Mouse (Mus musculus): ENCODE results near the gene Lrrc7. TPM values are rescaled to one million over a fixed set of nuclear protein-coding genes. Genes with fewer than 3 reads are reported as not detected.
"Not testable (repeated sequence)": the region's sequence is repeated elsewhere in the genome, so short reads cannot be mapped to it uniquely, and the experiment has no call there.

Lrrc7 gene
- polyA plus RNA-seq, 1 experiment = 2.3 TPM

GRCm38 (mm10) chr3:158155515-158156286 is 406.3 kb downstream of the Lrrc7 start:
- Histone ChIP-seq H3K27ac (ENCODE audit: insufficient read depth, low read length) (no peak overlapping the region), H3K4me1 (ENCODE audit: control insufficient read depth, insufficient read depth, low read length) (no peaks in the 10 kb centered on the region; the same call in 1 of the 2 replicates), H3K4me3 (ENCODE audit: insufficient read depth, low read length) (no peak overlapping the region)
- TF ChIP-seq CTCF (IDR thresholded peaks at IDR 0.05; ENCODE audit: borderline replicate concordance, insufficient read depth, low read length) = no peak
- no peak for TF ChIP-seq POLR2A (IDR thresholded peaks at IDR 0.05; ENCODE audit: low read depth, low read length)

DNA sequence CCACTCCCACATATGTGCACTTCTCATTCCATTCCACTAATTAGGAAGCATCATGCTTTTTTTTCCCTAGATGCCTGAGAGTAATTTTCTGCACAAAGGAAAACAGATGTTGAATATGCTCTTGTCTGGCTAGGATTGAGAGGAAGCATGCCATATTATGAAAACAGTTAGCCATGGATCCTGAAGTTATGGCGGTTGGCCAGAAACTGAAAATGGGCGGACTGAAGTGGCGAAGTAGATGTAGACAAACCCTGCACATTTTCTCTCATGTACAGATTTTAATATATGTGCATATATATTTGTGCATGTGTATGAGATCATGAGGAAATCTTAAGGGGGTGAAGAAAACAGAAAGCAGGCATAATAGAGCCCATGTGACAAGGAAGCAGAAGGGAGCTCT is 407.9 kb downstream of the Lrrc7 start:
- no peaks in the 10 kb centered on the region; the same call in 1 of the 2 replicates for H3K4me1 ChIP-seq (ENCODE audit: control insufficient read depth, insufficient read depth, low read length)
- H3K4me3 ChIP-seq (ENCODE audit: insufficient read depth, low read length) = no peak overlapping the region
- no peak overlapping the region for H3K27ac ChIP-seq (ENCODE audit: insufficient read depth, low read length)
- TF ChIP-seq POLR2A (IDR thresholded peaks at IDR 0.05; ENCODE audit: low read depth, low read length) (no peak), CTCF (IDR thresholded peaks at IDR 0.05; ENCODE audit: borderline replicate concordance, insufficient read depth, low read length) (no peak)

DNA sequence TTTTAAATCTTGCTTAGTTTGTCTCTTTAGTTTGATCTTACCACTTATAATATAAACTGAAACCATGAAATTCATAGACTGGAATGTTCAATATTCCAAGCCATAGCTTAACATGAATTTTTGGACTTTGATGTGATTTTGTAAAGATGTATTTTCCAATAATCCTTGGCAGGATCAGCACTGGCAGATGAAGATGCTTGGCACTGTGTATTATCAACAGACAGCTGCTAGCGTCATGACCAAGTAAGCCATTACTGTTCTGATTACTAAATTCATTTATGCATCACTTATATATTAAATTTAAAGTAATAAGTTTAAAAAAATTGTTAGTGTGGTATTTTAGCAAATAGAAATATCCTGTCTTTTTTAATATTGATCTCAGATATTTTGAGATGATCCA is 413.0 kb downstream of the Lrrc7 start:
- Histone ChIP-seq H3K4me1 (ENCODE audit: control insufficient read depth, insufficient read depth, low read length) (no peaks in the 10 kb centered on the region), H3K27ac (ENCODE audit: insufficient read depth, low read length) (no peak overlapping the region), H3K4me3 (ENCODE audit: insufficient read depth, low read length) (no peak overlapping the region)
- TF ChIP-seq POLR2A (IDR thresholded peaks at IDR 0.05; ENCODE audit: low read depth, low read length) = no peak
- no peak for TF ChIP-seq CTCF (IDR thresholded peaks at IDR 0.05; ENCODE audit: borderline replicate concordance, insufficient read depth, low read length)

GRCm38 (mm10) chr3:158140629-158141028 is 421.4 kb downstream of the Lrrc7 start:
- H3K27ac ChIP-seq (ENCODE audit: insufficient read depth, low read length) = no peak overlapping the region
- H3K4me1 ChIP-seq (ENCODE audit: control insufficient read depth, insufficient read depth, low read length) = no peaks in the 10 kb centered on the region
- no peak for TF ChIP-seq CTCF (IDR thresholded peaks at IDR 0.05; ENCODE audit: borderline replicate concordance, insufficient read depth, low read length)
- TF ChIP-seq POLR2A (IDR thresholded peaks at IDR 0.05; ENCODE audit: low read depth, low read length) = no peak
- H3K4me3 ChIP-seq (ENCODE audit: insufficient read depth, low read length) = no peak overlapping the region

GRCm38 (mm10) chr3:158137796-158138195 is 424.2 kb downstream of the Lrrc7 start:
- no peak overlapping the region for H3K4me3 ChIP-seq (ENCODE audit: insufficient read depth, low read length)
- TF ChIP-seq POLR2A (IDR thresholded peaks at IDR 0.05; ENCODE audit: low read depth, low read length) (no peak), CTCF (IDR thresholded peaks at IDR 0.05; ENCODE audit: borderline replicate concordance, insufficient read depth, low read length) (no peak)
- H3K4me1 ChIP-seq (ENCODE audit: control insufficient read depth, insufficient read depth, low read length) = no peaks in the 10 kb centered on the region
- H3K27ac ChIP-seq (ENCODE audit: insufficient read depth, low read length) = no peak overlapping the region

DNA sequence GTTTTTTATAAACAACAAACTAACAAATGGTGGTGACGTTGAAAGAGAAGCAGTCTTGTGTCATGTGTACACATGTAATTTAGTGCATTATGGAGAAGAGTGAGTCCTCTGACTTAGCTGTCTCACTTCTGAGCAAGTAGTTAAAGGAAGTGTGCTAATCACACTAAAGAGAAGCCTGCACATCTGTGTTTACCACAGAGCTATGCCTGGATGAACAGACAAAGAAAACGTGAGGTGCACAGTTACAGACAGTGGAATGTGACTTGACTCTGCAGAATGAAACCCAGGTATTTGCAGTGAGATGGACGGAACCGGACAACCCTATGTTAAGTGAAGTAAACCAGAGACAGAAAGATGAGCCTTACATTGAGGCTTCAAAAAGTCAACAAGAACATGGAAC is 430.3 kb downstream of the Lrrc7 start:
- no peak for TF ChIP-seq POLR2A (IDR thresholded peaks at IDR 0.05; ENCODE audit: low read depth, low read length)
- Histone ChIP-seq H3K27ac (ENCODE audit: insufficient read depth, low read length) (no peak overlapping the region), H3K4me3 (ENCODE audit: insufficient read depth, low read length) (no peak overlapping the region)

DNA sequence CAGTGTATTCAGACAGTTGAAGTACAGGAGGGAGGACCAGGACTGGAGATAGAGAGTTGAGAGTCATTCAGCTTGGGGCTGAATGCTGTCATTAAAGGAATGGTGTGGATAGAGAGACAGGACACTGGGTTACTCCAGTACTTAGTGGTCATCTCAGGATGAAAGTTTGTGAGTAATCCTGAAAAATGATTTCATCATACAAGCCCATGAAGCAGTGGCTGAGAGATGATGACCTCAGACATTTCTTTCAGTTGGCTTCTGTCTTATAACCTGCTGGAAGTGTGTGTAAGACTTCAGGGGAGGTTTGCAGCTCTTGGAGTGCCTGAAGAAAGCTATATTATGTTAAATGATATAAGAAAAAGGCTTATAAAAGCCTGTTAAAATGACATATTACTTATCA is 430.8 kb downstream of the Lrrc7 start:
- TF ChIP-seq POLR2A (IDR thresholded peaks at IDR 0.05; ENCODE audit: low read depth, low read length) (no peak), CTCF (IDR thresholded peaks at IDR 0.05; ENCODE audit: borderline replicate concordance, insufficient read depth, low read length) (no peak)

More for the DNA sequence above, 430.3 kb downstream of the Lrrc7 start:
- no peaks in the 10 kb centered on the region for H3K4me1 ChIP-seq (ENCODE audit: control insufficient read depth, insufficient read depth, low read length)

DNA sequence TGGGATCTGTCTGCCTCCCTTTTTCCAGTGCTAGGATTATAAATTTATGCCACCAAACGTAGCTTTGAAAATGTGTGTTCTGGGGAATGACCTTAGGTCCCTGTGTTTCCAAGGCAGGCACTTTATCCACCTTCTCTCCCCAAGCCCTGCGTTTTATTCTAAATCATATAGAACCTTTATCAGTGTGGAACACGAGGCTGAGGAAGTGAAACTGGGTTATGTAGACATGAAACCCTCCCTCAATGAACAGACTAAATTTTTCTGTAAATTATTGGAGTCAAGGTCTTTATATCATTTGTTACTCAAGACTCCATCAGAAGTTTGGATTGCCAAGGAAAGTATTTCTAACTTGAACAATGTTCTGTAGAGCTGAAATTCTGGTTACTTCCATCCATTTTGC is 439.1 kb downstream of the Lrrc7 start:
- Histone ChIP-seq H3K4me1 (ENCODE audit: control insufficient read depth, insufficient read depth, low read length) (no peaks in the 10 kb centered on the region), H3K4me3 (ENCODE audit: insufficient read depth, low read length) (no peak overlapping the region), H3K27ac (ENCODE audit: insufficient read depth, low read length) (no peak overlapping the region)
- no peak for TF ChIP-seq POLR2A (IDR thresholded peaks at IDR 0.05; ENCODE audit: low read depth, low read length)
- no peak for TF ChIP-seq CTCF (IDR thresholded peaks at IDR 0.05; ENCODE audit: borderline replicate concordance, insufficient read depth, low read length)

More for the DNA sequence above, 430.8 kb downstream of the Lrrc7 start:
- H3K4me3 ChIP-seq (ENCODE audit: insufficient read depth, low read length) = no peak overlapping the region
- H3K4me1 ChIP-seq (ENCODE audit: control insufficient read depth, insufficient read depth, low read length) = no peaks in the 10 kb centered on the region
- no peak overlapping the region for H3K27ac ChIP-seq (ENCODE audit: insufficient read depth, low read length)

DNA sequence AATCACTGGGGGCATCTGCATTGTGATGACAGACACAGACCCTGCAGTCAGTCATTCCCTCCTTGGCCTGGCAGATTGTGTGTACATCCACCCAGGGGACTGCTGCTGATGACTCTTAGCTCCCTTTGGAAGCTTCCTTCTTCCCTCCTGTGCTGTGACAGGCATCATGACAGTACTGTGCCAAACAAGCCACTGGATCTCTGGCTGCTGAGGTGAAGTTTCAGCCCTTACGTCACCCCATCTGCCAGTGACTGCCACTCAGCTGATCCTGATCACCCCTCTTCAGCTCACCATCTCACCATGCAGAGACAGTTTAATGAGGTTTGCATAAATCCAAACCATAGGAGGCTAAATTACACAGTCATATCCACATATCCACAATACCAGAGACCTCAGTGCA is 456.8 kb downstream of the Lrrc7 start:
- Histone ChIP-seq H3K4me3 (ENCODE audit: insufficient read depth, low read length) (no peak overlapping the region), H3K4me1 (ENCODE audit: control insufficient read depth, insufficient read depth, low read length) (no peaks in the 10 kb centered on the region), H3K27ac (ENCODE audit: insufficient read depth, low read length) (no peak overlapping the region)
- TF ChIP-seq POLR2A (IDR thresholded peaks at IDR 0.05; ENCODE audit: low read depth, low read length) = no peak
- TF ChIP-seq CTCF (IDR thresholded peaks at IDR 0.05; ENCODE audit: borderline replicate concordance, insufficient read depth, low read length) = no peak

DNA sequence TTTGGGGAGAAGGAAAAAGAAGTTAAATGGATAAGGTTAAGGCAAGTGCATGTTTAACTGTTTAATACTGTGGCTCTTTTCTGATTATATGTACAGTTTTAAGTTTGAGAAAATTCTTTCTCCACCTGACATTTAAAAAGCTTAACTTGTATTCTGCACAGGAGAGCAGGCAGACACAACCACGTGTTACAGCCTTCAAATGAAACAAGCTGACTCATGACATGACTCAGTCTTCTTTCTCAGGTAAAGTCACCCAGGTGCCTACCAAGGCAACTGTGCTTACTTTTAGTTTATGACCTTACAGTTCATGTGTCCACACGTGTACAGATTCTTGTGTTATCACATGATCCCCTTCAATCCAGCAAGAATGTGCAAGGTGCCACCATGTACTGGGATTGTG is 458.6 kb downstream of the Lrrc7 start:
- Histone ChIP-seq H3K4me3 (ENCODE audit: insufficient read depth, low read length) (no peak overlapping the region), H3K4me1 (ENCODE audit: control insufficient read depth, insufficient read depth, low read length) (no peaks in the 10 kb centered on the region), H3K27ac (ENCODE audit: insufficient read depth, low read length) (no peak overlapping the region)
- TF ChIP-seq POLR2A (IDR thresholded peaks at IDR 0.05; ENCODE audit: low read depth, low read length) = no peak
- no peak for TF ChIP-seq CTCF (IDR thresholded peaks at IDR 0.05; ENCODE audit: borderline replicate concordance, insufficient read depth, low read length)

DNA sequence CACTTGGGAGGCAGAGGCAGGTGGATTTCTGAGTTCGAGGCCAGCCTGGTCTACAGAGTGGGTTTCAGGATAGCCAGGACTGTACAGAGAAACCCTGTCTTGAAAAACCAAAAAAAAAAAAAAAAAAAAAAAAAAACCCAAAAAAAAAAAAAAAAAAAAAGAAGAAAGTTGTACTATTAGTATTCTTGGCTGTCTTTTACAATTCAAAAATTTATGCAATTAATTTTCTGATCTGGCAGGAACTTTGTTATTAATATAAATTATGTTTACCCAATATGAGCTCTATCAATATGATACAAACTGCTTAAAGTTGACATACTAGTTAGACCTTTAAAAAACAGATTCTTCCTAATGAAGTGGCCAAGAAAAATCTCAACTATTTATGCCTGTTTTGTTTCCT is 459.5 kb downstream of the Lrrc7 start:
- not testable (repeated sequence) for H3K4me3 ChIP-seq (ENCODE audit: insufficient read depth, low read length); H3K4me1 ChIP-seq (ENCODE audit: control insufficient read depth, insufficient read depth, low read length); H3K27ac ChIP-seq (ENCODE audit: insufficient read depth, low read length)

DNA sequence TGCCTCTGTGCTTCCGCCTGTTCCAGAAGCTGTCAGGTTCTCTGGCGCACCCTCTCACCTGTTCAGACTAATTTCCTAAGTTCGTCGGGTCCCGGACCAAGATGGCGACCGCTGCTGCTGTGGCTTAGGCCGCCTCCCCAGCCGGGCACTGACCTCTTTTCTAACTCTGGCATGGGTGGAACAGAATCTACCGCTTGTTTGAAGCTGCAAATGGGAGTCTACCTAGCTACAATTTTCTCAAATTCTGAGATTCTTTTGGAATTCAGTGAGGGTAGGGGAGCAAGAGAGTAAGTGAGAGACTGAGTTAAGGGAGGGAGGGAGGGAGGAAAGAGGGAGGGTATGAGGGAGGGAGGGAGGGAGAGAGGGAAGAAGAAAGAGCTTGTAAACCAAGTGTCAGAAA is 460.0 kb downstream of the Lrrc7 start:
- H3K4me3 ChIP-seq (ENCODE audit: insufficient read depth, low read length); H3K4me1 ChIP-seq (ENCODE audit: control insufficient read depth, insufficient read depth, low read length); H3K27ac ChIP-seq (ENCODE audit: insufficient read depth, low read length): not testable (repeated sequence)
